Mouse (Mus musculus) lung, postnatal 25 days (tissue): Measurements from ENCODE around the gene Olfr1417.
A peak's percentile ranks its signal among the peaks of the same experiment; 100 is the strongest.

ENCODE experiments used
- DNase-seq: peaks from one replicate; pipeline ENCODE4 v3.0.0; 2022; ENCODE audit warnings: low spot score

Gene Olfr1417

DNA sequence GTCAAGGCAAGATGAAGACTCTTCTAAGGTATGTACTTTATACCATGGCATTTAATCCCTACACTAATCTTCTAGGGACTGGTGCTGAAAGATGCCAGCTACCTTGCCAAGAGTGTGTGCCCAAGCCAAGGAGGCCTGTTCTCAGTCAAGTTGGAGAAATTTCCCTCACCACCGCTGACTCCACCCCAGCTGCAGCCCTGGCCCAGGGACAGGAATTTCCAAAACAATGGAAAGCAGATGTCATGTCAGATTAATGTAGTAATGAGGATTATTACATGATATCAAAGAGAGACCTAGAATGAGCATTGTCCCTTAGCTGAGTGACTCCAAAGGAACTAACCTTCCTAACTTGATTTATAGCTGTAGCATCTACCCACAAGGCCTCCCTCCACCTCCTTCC is 28.2 kb downstream of the Olfr1417 start:
- peak; percentile 68 for DNase-seq

DNA sequence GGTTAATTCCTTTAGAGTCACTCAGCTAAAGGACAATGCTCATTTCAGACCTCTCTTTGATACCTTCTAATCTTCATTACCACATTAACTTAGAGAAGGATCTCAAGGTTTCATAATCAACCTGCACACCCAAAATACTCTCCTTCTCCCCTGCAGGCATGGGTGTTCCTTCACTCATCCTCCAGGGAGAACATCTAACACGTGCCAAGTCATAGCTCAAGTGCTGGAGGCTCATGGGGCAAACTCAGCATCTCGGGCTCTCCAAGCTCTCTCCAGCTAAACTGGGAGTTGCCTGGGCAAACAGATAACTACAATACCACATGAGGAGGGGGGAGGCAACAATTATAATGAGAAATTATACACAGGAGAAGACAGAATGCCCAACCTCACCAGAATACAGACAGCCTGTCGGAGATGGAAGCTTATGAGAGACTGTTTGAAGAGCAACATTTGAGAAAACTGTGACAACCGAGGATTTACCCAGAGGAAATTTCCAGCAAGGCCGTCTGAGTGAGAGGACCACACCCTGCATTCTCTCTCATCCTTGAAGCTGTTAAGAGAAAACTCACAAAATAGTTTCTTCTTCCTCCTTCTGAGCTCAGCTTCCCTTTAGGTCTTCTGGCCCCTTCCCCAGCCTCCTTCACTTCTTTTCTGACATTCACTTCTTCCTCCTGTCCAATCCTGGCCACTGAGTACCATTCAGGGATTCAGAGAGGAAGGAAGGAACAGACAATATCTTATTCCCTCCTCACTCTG is 28.8 kb downstream of the Olfr1417 start:
- no peak for DNase-seq

DNA sequence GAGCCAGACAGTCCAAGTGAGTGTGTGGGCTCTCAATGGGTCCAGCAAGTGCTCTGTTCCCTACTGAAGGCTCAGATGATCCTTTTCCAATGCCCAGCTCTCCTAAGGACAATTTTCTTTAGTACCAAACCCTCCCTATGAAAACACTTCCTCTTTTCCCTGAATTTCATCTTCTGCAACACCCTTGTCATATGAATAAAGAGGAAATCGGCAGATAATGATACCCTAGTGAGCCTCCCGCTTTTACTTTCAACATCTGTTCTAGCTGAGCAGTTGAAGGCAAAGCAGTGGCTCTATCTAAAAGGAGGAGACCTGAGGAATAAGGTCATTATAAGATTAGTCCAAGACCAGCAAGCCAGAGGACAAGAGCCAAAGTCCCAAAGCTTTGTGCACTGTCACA is 30.6 kb downstream of the Olfr1417 start:
- no peak for DNase-seq

DNA sequence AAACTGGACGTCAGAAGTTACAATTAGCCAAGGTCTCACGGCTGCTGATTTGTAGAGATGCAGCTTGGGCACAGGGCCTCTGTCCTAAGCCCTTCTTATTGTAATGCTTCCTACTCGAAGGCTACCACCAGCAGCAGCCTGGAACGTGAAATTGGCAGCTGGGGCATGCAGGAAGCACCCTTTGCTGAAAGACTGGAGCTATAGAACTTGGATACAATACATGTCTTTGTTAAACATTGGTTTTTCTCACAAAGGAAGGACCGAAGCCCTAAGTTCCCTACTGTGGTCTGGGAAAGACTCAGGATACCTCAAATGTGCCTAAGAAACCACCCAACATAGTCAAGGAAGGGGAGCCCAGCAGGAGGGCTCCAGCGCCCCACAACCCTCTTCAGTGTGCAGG is 31.2 kb downstream of the Olfr1417 start:
- no peak for DNase-seq

GRCm38 (mm10) chr19:11807251-11807650 is 31.8 kb downstream of the Olfr1417 start:
- DNase-seq, result no peak

GRCm38 (mm10) chr19:11804423-11804822 is 34.6 kb downstream of the Olfr1417 start:
- peak; percentile 78 for DNase-seq

GRCm38 (mm10) chr19:11800531-11801315 is 38.3 kb downstream of the Olfr1417 start:
- no peak for DNase-seq

- no peak for DNase-seq
Observed at GRCm38 (mm10) chr19:11794447-11794846, 44.6 kb downstream of the Olfr1417 start.

- no peak for DNase-seq
Observed at GRCm38 (mm10) chr19:11793741-11794359, 45.2 kb downstream of the Olfr1417 start.

GRCm38 (mm10) chr19:11791825-11792224 is 47.2 kb downstream of the Olfr1417 start:
- DNase-seq, result no peak

GRCm38 (mm10) chr19:11788876-11789275 is 50.1 kb downstream of the Olfr1417 start:
- DNase-seq, result no peak

DNA sequence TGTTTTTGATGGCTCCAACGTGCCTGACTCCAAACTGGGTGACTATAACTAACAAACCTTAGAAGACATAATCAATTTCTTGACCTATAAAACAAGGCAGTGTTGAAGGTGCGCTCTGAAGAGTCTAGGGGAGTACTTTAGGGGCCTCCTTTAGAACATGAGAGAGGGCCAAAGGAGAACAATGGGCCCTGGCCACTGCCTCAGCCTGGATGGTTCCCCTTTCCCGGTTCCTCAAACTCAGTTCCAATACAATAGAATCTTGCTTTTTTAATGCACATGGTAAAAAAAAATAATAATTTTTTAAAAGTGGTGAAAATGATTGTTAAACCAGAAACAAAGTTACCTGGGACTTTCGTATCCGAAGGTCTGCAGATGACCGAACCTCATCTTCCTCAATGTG is 51.2 kb downstream of the Olfr1417 start:
- DNase-seq, result no peak

GRCm38 (mm10) chr19:11785409-11786154 is 53.4 kb downstream of the Olfr1417 start:
- DNase-seq, result no peak

- peak; percentile 58 for DNase-seq
Observed at GRCm38 (mm10) chr19:11777191-11777865, 61.7 kb downstream of the Olfr1417 start.
